Mouse (Mus musculus) liver, postnatal 0 days (tissue): ENCODE measurements around the gene Dgki. TPM values are rescaled to one million over a fixed set of nuclear protein-coding genes. Genes with fewer than 3 reads are reported as not detected.

Experiments
- ATAC-seq: fragments of 200-750 bp; cut with Nextera tagmentation; 2 replicates; pipeline ENCODE4 v1.8.0; 2017; ENCODE audit warnings: mild to moderate bottlenecking, moderate library complexity
- DNase-seq: peaks from one replicate; pipeline ENCODE4 v3.0.0-alpha.2; 2016
- H3K27ac ChIP-seq: fragments of 300-500 bp; sonication (generic); 2 replicates; pipeline ENCODE4 v1.5.1; 2014; ENCODE audit warnings: antibody characterized with exemption, moderate library complexity, mild to moderate bottlenecking, low read depth
- H3K27me3 ChIP-seq: fragments of 300-500 bp; sonication (generic); 2 replicates; pipeline ENCODE4 v1.6.1; 2014; ENCODE audit warnings: low read length, control low read depth, mixed read lengths; ENCODE audit not compliant: insufficient read depth
- H3K36me3 ChIP-seq: fragments of 300-500 bp; sonication (generic); replicated peaks from 2 replicates; pipeline ENCODE4 v1.6.1; 2014; ENCODE audit warnings: mild to moderate bottlenecking, control low read depth, low read length, moderate library complexity, mixed read lengths; ENCODE audit not compliant: insufficient read depth
- H3K4me1 ChIP-seq: fragments of 300-500 bp; sonication (generic); 2 replicates; pipeline ENCODE4 v1.6.1; 2014; ENCODE audit warnings: antibody characterized with exemption, mild to moderate bottlenecking, control low read depth; ENCODE audit not compliant: insufficient read depth
- H3K4me2 ChIP-seq: fragments of 300-500 bp; sonication (generic); 2 replicates; pipeline ENCODE4 v1.6.1; 2014; ENCODE audit warnings: low read depth, mild to moderate bottlenecking, low read length, moderate library complexity, mixed read lengths
- H3K4me3 ChIP-seq: fragments of 300-500 bp; sonication (generic); 2 replicates; pipeline ENCODE4 v1.5.1; 2014; ENCODE audit warnings: low read depth, low read length
- H3K9ac ChIP-seq: fragments of 300-500 bp; sonication (generic); replicated peaks from 2 replicates; pipeline ENCODE4 v1.6.1; 2014; ENCODE audit warnings: mild to moderate bottlenecking, moderate library complexity
- H3K9me3 ChIP-seq: fragments of 300-500 bp; sonication (generic); 2 replicates; pipeline ENCODE4 v1.6.1; 2016; ENCODE audit warnings: mild to moderate bottlenecking, control low read depth, low read length, mixed read lengths
- CTCF ChIP-seq: sonication (generic); IDR thresholded peaks from 2 replicates; pipeline ENCODE4 v1.5.1; 2016; ENCODE audit warnings: antibody characterized with exemption, low read depth
- EP300 ChIP-seq: IDR thresholded peaks from 2 replicates; pipeline ENCODE4 v1.6.1; 2016; ENCODE audit warnings: antibody characterized with exemption, low read depth, mild to moderate bottlenecking
- WGBS: fragments of 180-500 bp; shearing (Covaris S2); extraction: QIAGEN DNeasy Blood & Tissue Kit; methylation state at CpG from one replicate; pipeline ENCODE4 v1.1.7; 2014; ENCODE audit not compliant: insufficient replicate concordance; 5-methylcytosine and 5-hydroxymethylcytosine counted together
- polyA plus RNA-seq: library from polyadenylated mRNA; unstranded; fragments of >200 nt; fragmentation: Nextera tagmentation; extraction: Ambion mirVana; gene quantifications from 2 replicates; pipeline ENCODE4 v1.2.1, GENCODE M21; 2015

Gene Dgki
- polyA plus RNA-seq, 1 experiment from 2014 or later, result 0.56 TPM

- Histone ChIP-seq H3K9ac (no peak overlapping the region), H3K4me2 (no peak overlapping the region), H3K36me3 (no peaks in the 10 kb centered on the region), H3K4me3 (no peak overlapping the region), H3K9me3 (no peaks in the 10 kb centered on the region), H3K27me3 (no peaks in the 10 kb centered on the region), H3K27ac (no peak overlapping the region), H3K4me1 (no peaks in the 10 kb centered on the region)
- DNase-seq (no peak), ATAC-seq (no peak)
- TF ChIP-seq CTCF (no peak), EP300 (no peak)
- WGBS, result 77% methylated on average over 3 of the region's 3 CpGs
Measured at GRCm38 (mm10) chr6:37199502-37199901, 100.5 kb downstream of the Dgki start.

- no peak overlapping the region for H3K4me2 ChIP-seq
- H3K27ac ChIP-seq, result no peak overlapping the region
- no peaks in the 10 kb centered on the region for H3K9me3 ChIP-seq
- no peaks in the 10 kb centered on the region for H3K36me3 ChIP-seq
- no peaks in the 10 kb centered on the region for H3K4me1 ChIP-seq
- DNase-seq, result no peak
- no peak for ATAC-seq
- H3K4me3 ChIP-seq, result no peak overlapping the region
- 74% methylated on average over 13 of the region's 13 CpGs for WGBS
- TF ChIP-seq EP300 (no peak), CTCF (no peak)
- no peak overlapping the region for H3K9ac ChIP-seq
- no peaks in the 10 kb centered on the region for H3K27me3 ChIP-seq
Measured at GRCm38 (mm10) chr6:37197745-37198144, 102.2 kb downstream of the Dgki start.

- Histone ChIP-seq H3K4me1 (no peaks in the 10 kb centered on the region), H3K4me3 (no peak overlapping the region), H3K27me3 (no peaks in the 10 kb centered on the region), H3K27ac (no peak overlapping the region), H3K4me2 (no peak overlapping the region), H3K36me3 (no peaks in the 10 kb centered on the region), H3K9me3 (no peaks in the 10 kb centered on the region), H3K9ac (no peak overlapping the region)
- WGBS, result 45% methylated on average over 5 of the region's 5 CpGs
- TF ChIP-seq CTCF (no peak), EP300 (no peak)
- ATAC-seq, result no peak
- no peak for DNase-seq
Measured at GRCm38 (mm10) chr6:37196870-37197269, 103.1 kb downstream of the Dgki start.

GRCm38 (mm10) chr6:37195766-37196165 is 104.2 kb downstream of the Dgki start:
- ATAC-seq (no peak), DNase-seq (no peak)
- H3K4me2 ChIP-seq, result no peak overlapping the region
- H3K36me3 ChIP-seq, result no peaks in the 10 kb centered on the region
- H3K4me1 ChIP-seq, result no peaks in the 10 kb centered on the region
- no peaks in the 10 kb centered on the region for H3K9me3 ChIP-seq
- no peak for TF ChIP-seq CTCF
- no peak for TF ChIP-seq EP300
- no peaks in the 10 kb centered on the region for H3K27me3 ChIP-seq
- H3K27ac ChIP-seq, result no peak overlapping the region
- no peak overlapping the region for H3K4me3 ChIP-seq
- WGBS, result 89% methylated on average over 4 of the region's 4 CpGs
- H3K9ac ChIP-seq, result no peak overlapping the region

GRCm38 (mm10) chr6:37181961-37182360 is 118.0 kb downstream of the Dgki start:
- Histone ChIP-seq H3K36me3 (no peaks in the 10 kb centered on the region), H3K4me1 (no peaks in the 10 kb centered on the region), H3K27me3 (no peaks in the 10 kb centered on the region), H3K9me3 (no peaks in the 10 kb centered on the region), H3K4me2 (no peak overlapping the region), H3K4me3 (no peak overlapping the region), H3K27ac (no peak overlapping the region), H3K9ac (no peak overlapping the region)
- TF ChIP-seq CTCF (no peak), EP300 (no peak)
- ATAC-seq (no peak), DNase-seq (no peak)
- WGBS, result 69% methylated on average over 4 of the region's 4 CpGs

GRCm38 (mm10) chr6:37171149-37171832 is 128.7 kb downstream of the Dgki start:
- no peaks in the 10 kb centered on the region for H3K36me3 ChIP-seq
- H3K27ac ChIP-seq, result no peak overlapping the region
- 72% methylated on average over 12 of the region's 12 CpGs for WGBS
- ATAC-seq, result no peak
- H3K4me2 ChIP-seq, result no peak overlapping the region
- H3K4me1 ChIP-seq, result no peaks in the 10 kb centered on the region
- no peak for TF ChIP-seq EP300
- TF ChIP-seq CTCF, result no peak
- no peak overlapping the region for H3K9ac ChIP-seq
- DNase-seq, result no peak
- no peak overlapping the region for H3K4me3 ChIP-seq
- H3K9me3 ChIP-seq, result peaks cover 3% of the 10 kb centered on the region; the same call in 1 of the 2 replicates
- no peaks in the 10 kb centered on the region for H3K27me3 ChIP-seq

GRCm38 (mm10) chr6:37158880-37159279 is 141.1 kb downstream of the Dgki start:
- no peaks in the 10 kb centered on the region for H3K36me3 ChIP-seq
- no peak overlapping the region for H3K9ac ChIP-seq
- no peak overlapping the region for H3K4me3 ChIP-seq
- no peak for ATAC-seq
- no peaks in the 10 kb centered on the region for H3K27me3 ChIP-seq
- H3K27ac ChIP-seq, result no peak overlapping the region
- no peaks in the 10 kb centered on the region for H3K4me1 ChIP-seq
- TF ChIP-seq EP300 (no peak), CTCF (no peak)
- 64% methylated on average over 3 of the region's 3 CpGs for WGBS
- H3K9me3 ChIP-seq, result no peaks in the 10 kb centered on the region
- no peak for DNase-seq
- H3K4me2 ChIP-seq, result no peak overlapping the region
